Mouse (Mus musculus): ENCODE data around the gene Serf2.
A peak's percentile ranks its signal among the peaks of the same experiment; 100 is the strongest.
"Not testable (repeated sequence)": the region's sequence is repeated elsewhere in the genome, so short reads cannot be mapped to it uniquely, and the experiment has no call there.

Serf2 gene

DNA sequence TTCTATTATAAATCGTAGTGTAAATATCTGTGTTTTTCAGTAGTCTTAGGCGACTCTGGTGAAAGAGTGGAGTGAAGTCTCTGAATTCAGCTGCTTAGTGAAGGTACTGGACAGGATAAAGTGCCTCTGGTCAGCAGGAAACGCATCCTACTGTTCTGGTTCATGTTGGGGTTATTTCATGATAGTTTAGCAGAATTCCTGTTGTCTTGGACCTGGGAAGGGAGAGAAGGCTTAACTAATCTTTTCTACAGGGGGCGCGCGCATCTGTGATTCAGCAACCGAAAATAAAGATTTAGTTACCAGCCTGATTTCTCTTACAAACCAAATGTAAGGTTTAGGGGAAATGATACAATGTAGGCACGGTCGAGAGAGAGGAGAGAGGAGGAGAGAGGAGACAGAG lies 859 bp upstream of the Serf2 start:
- DNase-seq: peak in 1 of 2 experiments; percentile 62

DNA sequence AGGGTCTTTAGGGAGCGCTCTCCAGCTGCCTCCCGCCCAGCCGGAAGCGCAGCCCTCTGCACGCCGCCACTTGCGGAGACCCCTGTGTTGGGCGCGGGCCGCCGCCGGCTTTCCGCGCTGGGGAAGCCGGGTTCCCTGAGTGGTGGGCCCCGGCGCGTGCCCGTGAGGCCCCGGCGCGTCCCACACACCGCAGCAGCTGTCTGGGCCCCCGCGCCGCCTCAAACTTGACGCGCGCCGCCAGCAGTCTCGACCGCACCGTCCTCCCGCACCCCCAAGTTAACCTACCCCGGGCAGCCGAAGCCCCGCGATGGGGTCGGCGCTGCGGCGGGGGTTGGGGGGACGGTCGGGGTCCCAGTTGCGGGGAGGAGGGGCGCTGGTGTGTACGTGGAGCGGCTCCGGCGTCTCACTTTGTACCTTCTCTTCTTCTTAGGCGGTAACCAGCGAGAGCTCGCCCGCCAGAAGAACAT lies 583 bp downstream of the Serf2 start:
- no peak for DNase-seq

DNA sequence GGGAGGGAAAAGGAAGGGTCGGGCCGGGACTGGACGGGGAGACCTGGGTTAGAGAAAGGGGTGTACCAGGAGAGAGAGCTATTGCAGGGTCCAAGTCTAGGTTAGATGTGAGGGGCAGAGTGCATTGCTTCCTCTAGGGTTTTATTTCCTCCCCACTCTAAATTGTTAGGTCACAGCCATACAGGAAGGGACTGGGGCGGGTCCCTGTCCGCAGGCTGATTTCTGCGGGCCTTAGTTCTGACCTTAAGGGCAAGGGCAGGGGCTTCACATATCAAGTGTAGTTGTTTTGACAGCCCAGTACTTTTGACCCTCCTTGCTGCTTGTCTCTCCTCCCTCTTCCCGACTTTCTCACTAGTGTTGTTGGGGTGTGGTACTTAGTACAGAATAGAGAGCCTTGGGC lies 1.1 kb downstream of the Serf2 start:
- peak; percentile 39 to 43 for DNase-seq

DNA sequence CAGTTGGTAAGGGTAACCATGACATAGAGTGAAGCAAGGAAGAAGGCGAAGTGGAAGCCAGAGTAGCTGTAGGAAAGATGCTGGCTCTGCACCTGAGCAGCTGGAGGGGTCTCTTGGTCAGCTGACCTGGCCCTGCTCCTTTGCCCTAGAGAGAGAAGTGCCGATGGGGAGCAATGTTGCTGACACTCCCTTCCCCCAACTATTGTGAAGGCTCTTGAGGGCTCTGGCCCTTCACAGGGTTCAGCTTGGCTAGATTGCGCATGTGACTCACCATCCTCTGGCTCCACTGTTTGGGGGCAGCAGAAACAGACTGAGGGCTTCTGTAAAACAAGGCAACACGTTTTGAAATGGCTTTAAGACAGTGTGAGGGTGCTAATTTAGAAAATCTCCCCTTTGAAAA lies 3.4 kb downstream of the Serf2 start:
- no peak for DNase-seq

DNA sequence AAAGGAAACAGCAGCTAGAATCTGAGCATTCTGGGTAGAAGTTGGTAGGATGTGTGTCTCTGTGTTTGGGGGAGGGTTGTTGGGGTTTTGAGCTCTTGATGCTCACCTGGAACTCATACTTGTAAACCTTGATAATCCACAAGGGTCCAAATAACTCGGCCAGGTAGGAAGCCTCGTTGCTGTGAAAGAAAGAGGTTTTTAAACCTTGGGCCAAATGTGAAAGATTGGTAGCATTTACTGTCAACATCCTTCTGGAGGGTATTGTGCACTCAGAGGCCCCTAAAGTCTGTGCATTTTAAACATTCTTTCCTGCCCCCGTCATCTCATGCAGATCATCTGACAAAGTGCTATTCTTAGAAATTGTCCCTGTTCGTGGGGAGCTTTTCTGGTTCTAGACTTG lies 4.0 kb downstream of the Serf2 start, which contains the start of gene Hypk:
Hypk (plus strand) TSS at position 301 of the 400 bp plus-strand sequence.
- DNase-seq: no peak

DNA sequence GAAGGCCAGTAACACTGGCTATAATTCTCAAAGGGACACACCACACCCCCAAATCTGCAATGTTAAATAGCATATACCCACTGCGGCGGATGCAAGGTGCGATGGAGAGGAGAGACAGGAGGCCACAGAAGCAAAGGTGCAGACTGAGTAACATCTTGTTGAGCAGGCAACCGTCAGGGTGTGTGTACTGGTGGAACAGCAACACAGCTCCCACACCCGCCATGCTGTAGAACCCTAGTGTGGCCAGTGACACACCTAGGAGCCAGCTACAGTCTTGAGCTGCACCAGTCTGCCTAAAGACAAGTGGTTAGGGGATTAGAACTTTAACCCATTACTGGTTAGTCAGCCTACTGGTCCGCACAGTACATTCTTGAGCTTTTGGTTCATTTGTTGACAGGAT lies 4.9 kb downstream of the Serf2 start:
- no peak for DNase-seq

DNA sequence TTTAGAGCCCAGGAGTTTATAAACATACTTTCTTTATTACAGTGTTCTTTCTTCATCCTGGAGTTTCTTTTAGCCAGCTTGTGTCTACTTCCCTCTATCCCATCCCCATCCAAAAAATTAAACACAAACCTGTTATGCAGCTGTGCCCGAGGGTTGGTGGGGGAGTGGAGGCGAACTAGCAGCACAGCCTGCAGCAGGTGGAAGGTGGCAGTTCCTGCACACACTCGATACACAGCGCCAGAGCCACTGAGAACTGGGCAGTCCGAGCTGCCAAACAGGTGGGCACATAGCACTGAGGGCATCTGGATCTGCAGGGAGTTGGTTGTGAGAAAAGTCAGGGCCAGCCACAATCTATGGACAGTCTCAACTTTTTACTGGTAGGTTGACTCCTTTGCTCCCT lies 6.5 kb downstream of the Serf2 start:
- no peak for DNase-seq

DNA sequence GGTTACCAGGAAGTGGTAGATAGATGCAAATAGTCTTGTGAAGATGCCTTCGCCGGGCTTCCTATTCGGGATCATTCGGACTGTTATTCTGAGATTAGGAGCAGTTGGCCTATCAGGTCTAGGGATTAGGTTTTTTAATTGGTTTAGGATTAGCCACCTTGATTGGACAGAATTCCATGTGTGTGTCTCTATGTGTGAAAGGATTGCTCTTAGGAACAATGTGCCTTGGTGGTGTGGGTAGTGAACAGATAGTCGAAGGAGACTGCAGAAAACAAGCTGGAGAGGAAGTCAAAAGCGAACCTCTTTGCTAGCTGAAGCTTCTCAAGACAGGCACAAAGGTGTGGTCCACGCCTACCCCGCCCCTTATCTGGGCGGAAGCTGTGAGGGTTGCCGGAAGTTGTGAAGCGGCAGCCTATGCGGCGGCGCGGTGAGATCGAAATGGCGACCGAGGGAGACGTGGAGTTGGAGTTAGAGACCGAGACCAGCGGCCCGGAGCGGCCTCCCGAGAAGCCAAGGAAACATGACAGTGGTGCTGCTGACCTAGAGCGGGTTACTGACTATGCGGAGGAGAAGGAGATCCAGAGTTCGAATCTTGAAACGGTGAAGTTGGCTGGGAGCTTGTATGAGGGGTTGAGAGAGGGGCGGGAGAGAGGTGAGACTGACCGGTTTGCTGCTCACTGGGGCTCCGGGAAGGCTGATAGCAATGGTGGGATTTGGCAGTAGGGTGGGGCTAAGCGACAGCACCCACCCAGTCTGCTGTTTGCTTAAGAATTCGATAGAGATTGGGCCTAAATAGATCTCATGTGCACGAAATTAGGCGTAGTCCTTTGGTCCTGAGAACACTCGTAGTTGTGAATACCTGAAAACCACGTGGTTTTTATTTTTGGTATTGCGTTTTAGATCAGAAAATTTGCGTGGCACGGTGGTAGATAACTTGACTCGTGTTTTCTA lies 8.0 kb downstream of the Serf2 start, which contains the start of gene Serinc4:
Serinc4 (minus strand) TSS at position 90 of the 951 bp plus-strand sequence.
- peak; percentile 89 to 91 for DNase-seq

DNA sequence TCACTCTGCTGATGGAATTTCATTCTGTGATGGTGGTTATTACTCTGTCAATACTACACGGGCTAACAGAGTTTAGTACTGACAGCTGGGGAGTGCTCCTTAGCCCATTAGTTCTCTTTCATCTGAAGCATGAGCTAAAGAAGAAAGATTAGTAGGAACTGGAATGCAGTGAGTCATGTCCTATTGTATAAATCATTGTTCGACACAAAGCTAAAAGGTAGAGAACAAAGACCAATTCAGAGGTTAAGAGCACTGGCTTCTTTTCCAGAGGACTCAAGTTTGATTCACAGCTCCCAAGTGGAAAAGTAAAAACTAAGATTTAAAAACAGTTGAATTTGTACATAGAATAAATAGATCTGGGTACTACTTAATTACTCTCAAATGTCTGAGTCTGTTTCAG lies 11.1 kb downstream of the Serf2 start:
- no peak for DNase-seq

DNA sequence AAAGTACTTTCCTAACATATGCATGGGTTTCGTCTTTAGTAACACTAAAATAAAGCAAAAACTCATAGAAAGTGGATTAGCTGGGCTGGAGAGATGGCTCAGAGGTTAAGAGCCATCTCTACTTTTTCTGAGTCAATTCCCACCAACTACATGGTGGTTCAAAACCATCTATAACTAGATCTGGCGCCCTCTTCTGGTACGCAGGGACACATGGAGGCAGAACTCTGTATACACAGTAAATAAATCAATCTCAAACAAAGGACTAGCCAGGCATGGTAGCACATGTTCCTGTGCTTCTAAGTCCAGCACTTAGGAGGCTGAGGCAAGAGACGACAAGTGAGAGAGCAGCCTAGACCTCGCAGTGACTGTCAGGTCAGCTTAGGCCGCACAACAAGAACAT lies 20.0 kb downstream of the Serf2 start:
- DNase-seq: not testable (repeated sequence)

DNA sequence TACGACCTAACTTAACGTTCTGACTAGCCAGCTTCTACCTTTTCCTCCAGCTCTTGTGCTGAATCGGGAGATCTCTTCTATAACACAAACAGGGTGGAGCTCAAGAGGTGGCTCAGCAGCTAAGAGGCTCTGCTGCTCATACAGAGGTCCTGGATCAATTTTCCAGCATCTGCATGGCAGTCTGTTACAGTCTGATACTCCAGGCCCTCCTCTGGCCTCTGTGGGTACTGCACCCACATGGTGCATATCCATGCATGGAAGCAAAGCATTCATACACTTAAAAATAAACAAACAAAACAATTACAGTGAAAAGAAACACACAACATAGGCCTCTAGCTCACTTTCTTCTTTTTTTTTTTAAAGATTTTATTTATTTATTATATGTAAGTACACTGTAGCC lies 23.8 kb downstream of the Serf2 start:
- not testable (repeated sequence) for DNase-seq

DNA sequence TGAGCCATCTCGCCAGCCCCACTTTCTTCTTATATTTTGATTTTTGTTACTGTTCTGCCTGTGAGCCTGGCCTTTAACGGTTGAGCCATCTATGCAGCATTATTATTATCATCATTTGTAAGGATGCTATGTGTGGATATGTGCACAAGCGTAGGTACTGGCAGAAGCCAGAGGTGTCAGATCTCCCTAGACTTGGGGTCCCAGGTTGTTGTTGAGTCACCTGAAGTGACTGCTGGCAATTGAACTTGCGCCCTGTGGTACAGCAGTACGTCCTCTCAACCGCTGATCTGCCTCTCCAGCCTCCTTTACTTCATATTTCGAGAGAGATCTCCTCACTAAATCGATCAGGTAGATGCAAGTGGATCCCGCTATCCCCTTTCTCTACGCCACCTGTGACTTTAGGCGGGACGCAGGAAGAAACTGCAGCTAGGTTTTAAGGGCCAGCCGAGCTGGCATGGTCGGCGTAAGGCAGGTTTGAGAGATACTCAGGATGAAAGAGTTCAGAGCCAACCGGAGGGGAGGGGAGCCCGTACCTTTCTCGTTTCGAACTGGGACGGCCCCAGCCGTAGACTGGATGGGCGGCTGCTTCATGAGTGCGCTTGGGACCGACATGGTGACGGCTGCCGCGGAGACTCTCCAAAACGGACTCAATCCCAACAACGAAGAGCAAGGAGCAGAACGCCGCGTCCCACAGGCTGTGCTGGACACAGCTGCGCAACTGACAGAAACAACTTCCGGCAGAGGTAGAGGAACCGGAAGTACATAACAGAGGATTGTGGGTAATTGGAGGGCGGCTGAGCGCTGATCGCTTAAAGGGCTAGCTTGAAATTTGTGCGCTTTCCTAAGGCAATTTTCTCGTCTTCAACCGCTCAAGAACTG lies 24.5 kb downstream of the Serf2 start, which contains the start of gene Mfap1b:
Mfap1b (minus strand) TSS at position 767 of the 879 bp plus-strand sequence.
- DNase-seq: peak; percentile 83 to 84

DNA sequence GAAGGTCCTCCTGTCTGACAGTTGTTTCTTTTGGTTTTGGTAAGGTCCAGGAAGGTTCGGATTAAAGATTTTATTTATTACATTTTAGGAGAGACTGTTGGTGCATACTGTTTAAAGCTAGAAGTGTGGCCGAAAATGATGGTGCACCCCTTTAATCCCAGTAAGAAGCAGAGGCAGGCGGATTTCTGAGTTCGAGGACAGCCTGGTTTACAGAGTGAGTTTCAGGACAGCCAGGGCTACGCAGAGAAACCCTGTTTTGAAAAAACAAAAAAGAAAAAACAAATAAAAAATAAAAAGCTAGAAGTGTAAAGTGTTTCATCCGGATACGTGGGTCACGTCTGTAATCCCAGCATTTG lies 25.2 kb downstream of the Serf2 start:
- no peak for DNase-seq

DNA sequence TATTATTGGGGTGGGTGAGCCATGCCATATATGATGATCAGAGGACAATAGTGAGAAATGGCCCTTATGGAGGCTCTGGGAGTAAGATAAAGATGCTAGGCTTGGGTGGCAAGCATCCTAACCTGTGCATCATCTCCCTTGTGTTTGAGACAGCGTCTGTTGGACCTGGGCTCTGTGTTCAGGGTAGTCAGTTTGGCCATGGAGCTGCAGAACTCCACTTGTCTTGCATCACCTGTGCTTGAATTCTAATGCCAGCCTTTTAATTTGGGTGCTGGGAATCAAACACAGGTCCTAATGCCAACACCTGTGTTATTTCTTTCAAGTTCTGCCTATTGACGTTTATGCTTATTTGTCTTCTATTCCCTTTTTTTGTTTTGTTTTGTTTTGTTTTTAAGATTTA lies 26.3 kb downstream of the Serf2 start:
- DNase-seq: not testable (repeated sequence)

DNA sequence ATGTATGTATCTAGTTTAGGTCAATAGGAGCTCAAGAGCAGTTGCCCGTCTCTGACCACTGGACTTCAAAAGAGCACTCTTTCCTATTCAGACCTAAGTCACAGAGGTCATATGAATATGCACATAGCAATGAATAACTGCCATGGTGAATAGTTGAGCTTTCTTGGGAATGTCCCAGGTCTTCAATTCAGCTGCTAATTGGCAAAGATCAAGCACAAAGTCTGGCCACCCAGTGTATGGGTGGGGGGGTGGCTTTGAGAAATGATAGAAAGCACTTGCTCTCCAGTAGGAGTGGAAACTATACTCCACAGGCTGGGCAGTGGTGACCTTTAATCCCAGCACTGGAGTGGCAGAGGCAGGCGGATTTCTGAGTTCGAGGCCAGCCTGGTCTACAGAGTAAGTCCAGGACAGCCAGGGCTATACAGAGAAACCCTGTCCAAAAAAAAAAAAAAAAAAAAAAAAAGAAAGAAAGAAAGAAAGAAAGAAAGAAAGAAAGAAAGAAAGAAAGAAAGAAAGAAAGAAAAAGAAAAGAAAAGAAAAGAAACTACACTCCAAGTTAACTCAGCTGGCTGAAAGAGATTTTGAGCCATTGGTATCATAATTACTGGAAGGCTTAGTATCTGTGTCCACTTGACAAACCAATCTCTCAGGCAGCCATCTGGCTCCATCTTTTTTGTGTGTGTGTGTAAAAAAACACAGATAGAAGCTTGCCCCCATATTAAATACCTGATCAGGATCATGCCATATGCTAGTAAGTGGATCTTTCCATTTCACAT lies 28.7 kb downstream of the Serf2 start:
- DNase-seq: no peak

DNA sequence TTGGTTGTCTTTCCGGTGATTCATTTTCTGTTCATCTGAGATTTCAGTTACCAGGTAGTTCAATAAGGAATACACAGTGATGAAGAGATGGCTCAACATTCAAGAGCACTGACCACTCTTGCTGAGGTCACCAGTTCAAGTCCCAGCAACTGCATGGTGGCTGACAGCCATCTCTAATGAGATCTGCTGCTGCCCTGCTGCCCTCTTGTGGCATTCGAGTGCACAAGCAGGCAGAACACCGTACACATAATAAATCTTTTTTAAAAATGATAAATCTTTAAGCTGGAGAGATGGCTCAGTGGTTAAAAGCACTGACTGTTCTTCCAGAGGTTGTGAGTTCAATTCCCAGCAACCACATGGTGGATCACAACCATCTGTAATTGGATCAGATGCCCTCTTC lies 31.5 kb downstream of the Serf2 start:
- peak; percentile 28 to 35 for DNase-seq

DNA sequence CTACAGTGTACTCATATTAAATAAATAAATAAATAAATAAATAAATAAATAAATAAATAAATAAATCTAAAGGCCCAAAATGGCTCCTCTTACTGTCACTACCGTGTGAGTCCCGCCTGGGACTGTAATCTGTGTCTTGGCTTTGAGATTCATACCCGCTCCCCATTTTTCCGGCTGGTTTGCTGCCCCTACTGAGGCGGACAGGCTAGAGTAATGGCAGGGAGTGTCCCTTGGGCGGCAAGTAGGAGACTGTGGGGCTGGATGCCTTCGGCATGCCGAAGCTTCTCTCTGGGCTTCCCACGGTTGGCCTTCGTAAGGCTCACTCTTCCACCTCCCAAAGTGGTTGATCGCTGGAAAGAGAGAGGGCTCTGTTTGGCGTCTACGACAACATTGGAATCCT lies 31.9 kb downstream of the Serf2 start:
- DNase-seq: not testable (repeated sequence)

DNA sequence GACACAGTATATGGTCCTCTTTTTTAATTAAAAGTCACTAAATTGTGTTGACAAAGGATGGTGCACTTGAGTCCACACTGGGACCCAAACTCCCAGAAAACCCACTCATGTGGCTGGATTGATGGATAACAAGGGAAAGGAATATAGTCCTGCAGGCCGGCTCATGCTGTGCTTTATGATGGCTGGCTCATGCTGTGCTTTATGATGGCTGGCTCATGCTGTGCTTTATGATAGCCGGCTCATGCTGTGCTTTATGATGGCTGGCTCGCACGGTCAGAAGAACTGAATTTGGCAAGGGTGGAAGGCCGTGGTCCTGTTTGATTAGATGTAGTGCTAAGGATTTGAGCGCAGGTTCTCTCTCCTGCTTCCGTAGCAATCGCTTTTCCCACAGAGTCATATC lies 34.6 kb downstream of the Serf2 start:
- DNase-seq: no peak

DNA sequence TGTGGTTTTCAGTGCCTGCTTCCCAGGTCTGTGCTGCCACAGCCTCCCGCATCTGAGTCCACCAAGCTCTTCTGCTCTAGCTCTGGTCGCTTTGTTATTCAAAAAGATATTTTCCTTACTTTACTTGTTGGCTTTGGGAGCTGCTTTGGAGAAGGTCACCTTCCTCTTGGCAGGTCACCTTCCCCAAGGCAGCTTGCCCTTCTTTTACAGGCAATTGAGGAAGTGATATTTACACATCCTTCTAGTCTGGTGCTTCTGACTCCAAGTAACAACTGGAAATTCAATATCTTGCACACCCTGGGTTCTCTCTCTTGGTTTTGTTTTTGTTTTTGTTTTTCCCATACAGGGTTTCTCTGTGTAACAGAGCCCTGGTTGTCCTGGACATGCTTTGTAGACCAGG lies 35.4 kb downstream of the Serf2 start:
- DNase-seq: not testable (repeated sequence)

DNA sequence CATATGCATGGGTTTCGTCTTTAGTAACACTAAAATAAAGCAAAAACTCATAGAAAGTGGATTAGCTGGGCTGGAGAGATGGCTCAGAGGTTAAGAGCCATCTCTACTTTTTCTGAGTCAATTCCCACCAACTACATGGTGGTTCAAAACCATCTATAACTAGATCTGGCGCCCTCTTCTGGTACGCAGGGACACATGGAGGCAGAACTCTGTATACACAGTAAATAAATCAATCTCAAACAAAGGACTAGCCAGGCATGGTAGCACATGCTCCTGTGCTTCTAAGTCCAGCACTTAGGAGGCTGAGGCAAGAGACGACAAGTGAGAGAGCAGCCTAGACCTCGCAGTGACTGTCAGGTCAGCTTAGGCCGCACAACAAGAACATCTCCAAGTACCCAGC lies 52.6 kb downstream of the Serf2 start:
- DNase-seq: not testable (repeated sequence)

DNA sequence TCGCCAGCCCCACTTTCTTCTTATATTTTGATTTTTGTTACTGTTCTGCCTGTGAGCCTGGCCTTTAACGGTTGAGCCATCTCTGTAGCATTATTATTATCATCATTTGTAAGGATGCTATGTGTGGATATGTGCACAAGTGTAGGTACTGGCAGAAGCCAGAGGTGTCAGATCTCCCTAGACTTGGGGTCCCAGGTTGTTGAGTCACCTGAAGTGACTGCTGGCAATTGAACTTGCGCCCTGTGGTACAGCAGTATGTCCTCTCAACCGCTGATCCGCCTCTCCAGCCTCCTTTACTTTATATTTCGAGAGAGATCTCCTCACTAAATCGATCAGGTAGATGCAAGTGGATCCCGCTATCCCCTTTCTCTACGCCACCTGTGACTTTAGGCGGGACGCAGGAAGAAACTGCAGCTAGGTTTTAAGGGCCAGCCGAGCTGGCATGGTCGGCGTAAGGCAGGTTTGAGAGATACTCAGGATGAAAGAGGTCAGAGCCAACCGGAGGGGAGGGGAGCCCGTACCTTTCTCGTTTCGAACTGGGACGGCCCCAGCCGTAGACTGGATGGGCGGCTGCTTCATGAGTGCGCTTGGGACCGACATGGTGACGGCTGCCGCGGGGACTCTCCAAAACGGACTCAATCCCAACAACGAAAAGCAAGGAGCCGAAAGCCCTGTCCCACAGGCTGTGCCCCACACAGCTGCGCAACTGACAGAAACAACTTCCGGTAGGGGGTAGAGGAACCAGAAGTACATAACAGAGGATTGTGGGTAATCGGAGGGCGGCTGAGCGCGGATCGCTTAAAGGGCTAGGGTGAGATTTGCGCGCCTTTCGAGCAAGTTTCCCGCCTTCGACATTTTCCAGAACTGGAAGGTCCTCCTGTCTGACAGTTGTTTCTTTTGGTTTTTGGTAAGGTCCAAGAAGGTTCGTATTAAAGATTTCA lies 57.2 kb downstream of the Serf2 start, which contains the start of the genes Mfap1a and Wdr76:
Mfap1a (minus strand) TSS at position 724 of the 941 bp plus-strand sequence.
Wdr76 (plus strand) TSS at position 782 of the 941 bp plus-strand sequence.
- peak; percentile 84 to 87 for DNase-seq
